Comparison of ENCODE assay signal across 10 mouse cellular contexts in genomic region chr10:80407924-80408323, GRCm38 (mm10). TPM values are rescaled to one million over a fixed set of nuclear protein-coding genes. Genes with fewer than 3 reads are reported as not detected.
DNase-seq lines count a peak whose midpoint lies in the region; ATAC-seq and TF ChIP-seq lines count a peak whose summit lies in the region.
"Had no signal": no experiment of that assay in that cellular context is flagged by ENCODE, and none has a peak within 500 bp of the region (broad histone marks: within the 10 kb centered on the region; RNA-seq: fewer than 3 reads in every experiment).

No protein-coding gene starts in this region.

- no peaks in the 10 kb centered on the region; the same call in 1 of the 2 replicates for H3K27me3 ChIP-seq in erythroblast, embryonic 14.5 days (ENCODE audit: control insufficient read depth)
- H3K27me3 ChIP-seq in kidney, embryonic 14.5 days (ENCODE audit: control insufficient read depth, insufficient read depth, low read length), result no peaks in the 10 kb centered on the region
- H3K27me3 ChIP-seq in limb, embryonic 14.5 days (ENCODE audit: control insufficient read depth, insufficient read depth, low read length), result no peaks in the 10 kb centered on the region

- no peak overlapping the region for H3K4me2 ChIP-seq in kidney, embryonic 14.5 days (replicated peaks; ENCODE audit: low read depth, low read length)
- H3K4me2 ChIP-seq in limb, embryonic 14.5 days (replicated peaks; ENCODE audit: low read depth, low read length, severe bottlenecking), result no peak overlapping the region

- 39% methylated on average over 4 of the region's 4 CpGs for WGBS in kidney, embryonic 14.5 days
- 37% methylated on average over 4 of the region's 4 CpGs for WGBS in limb, embryonic 14.5 days

- peaks cover 87% of the 10 kb centered on the region for H3K4me1 ChIP-seq in erythroblast, embryonic 14.5 days (ENCODE audit: control insufficient read depth)
- H3K4me1 ChIP-seq in kidney, embryonic 14.5 days (ENCODE audit: control insufficient read depth, insufficient read depth, low read length), result peaks cover 18% of the 10 kb centered on the region
- H3K4me1 ChIP-seq in limb, embryonic 14.5 days (ENCODE audit: control insufficient read depth, insufficient read depth, low read length), result peaks cover 13% of the 10 kb centered on the region

- H3K36me3 ChIP-seq in erythroblast, embryonic 14.5 days (ENCODE audit: control insufficient read depth), result peaks cover 80% of the 10 kb centered on the region
- H3K36me3 ChIP-seq in kidney, embryonic 14.5 days (ENCODE audit: control insufficient read depth, insufficient read depth, low read length), result peaks cover 47% of the 10 kb centered on the region
- H3K36me3 ChIP-seq in limb, embryonic 14.5 days (ENCODE audit: control insufficient read depth, insufficient read depth, low read length), result peaks cover 53% of the 10 kb centered on the region

- no peak for DNase-seq in kidney, postnatal 10 days
- peak; percentile 33 for DNase-seq in A20 (ENCODE audit: low read depth, low spot score)
- no peak for DNase-seq in limb, embryonic 14.5 days (ENCODE audit: low spot score)
- DNase-seq in right cerebral cortex, postnatal 36 days (ENCODE audit: low spot score in 2 of 2), result no peak
- DNase-seq in cerebellum, adult 9-10 months, result no peak
- DNase-seq: kidney, adult 9 months had no signal

- 0 out of 2 replicates have a peak overlapping the region, but pooled peaks have one; percentile 88 for H3K9ac ChIP-seq in kidney, embryonic 14.5 days (ENCODE audit: low read depth, low read length)
- no peak overlapping the region for H3K9ac ChIP-seq in limb, embryonic 14.5 days (ENCODE audit: low read depth, low read length, severe bottlenecking)

- no peak for TF ChIP-seq POLR2A in limb, embryonic 14.5 days (IDR thresholded peaks at IDR 0.05; ENCODE audit: borderline replicate concordance, extremely low read depth, insufficient read depth, insufficient read length)

- no peak for ATAC-seq in erythroblast, adult 5-6 weeks (replicated peaks; ENCODE audit: low FRiP score, poor library complexity, severe bottlenecking)
- ATAC-seq in kidney, embryonic 14.5 days (ENCODE audit: low FRiP score, low TSS enrichment), result no peak
- ATAC-seq in limb, embryonic 14.5 days (ENCODE audit: low FRiP score, low read depth), result no peak

- peak overlapping the region; percentile 70 for H3K4me3 ChIP-seq in erythroblast, embryonic 14.5 days (replicated peaks)
- H3K4me3 ChIP-seq in kidney, embryonic 14.5 days (ENCODE audit: low read length), result no peak overlapping the region
- 0 out of 2 replicates have a peak overlapping the region, but pooled peaks have one; percentile 85 for H3K4me3 ChIP-seq in limb, embryonic 14.5 days (replicated peaks; ENCODE audit: low read length)

- 0 out of 2 replicates have a peak overlapping the region, but pooled peaks have one; percentile 83 for H3K27ac ChIP-seq in kidney, embryonic 14.5 days (ENCODE audit: low read depth, low read length)
- H3K27ac ChIP-seq in limb, embryonic 14.5 days (replicated peaks; ENCODE audit: low read depth, low read length), result no peak overlapping the region

- H3K9me3 ChIP-seq in erythroblast, embryonic 14.5 days (ENCODE audit: control insufficient read depth, low read length), result peaks cover 6% of the 10 kb centered on the region
- H3K9me3 ChIP-seq in kidney, embryonic 14.5 days (ENCODE audit: control insufficient read depth, low read length), result no peaks in the 10 kb centered on the region
- no peaks in the 10 kb centered on the region for H3K9me3 ChIP-seq in limb, embryonic 14.5 days (ENCODE audit: control insufficient read depth, low read length)

RNA-seq across cellular contexts. Expression of gene Uqcr11, which starts 1.3 kb away (rescaled TPM):
- polyA plus RNA-seq in erythroblast, embryonic 14.5 days (2012), result 197 and 289 TPM in 2 replicates
- 38.2 and 42.4 TPM in 2 replicates for total RNA-seq in erythroblast, adult 5-6 weeks (2015; ENCODE audit: low replicate concordance)
- total RNA-seq in erythroblast, adult 5-6 weeks (2017; ENCODE audit: low replicate concordance), result 56.0 and 60.8 TPM in 2 replicates
- 806 and 1,046 TPM in 2 replicates for polyA plus RNA-seq in kidney, embryonic 14.5 days (2014; fragmentation: Nextera tagmentation; extraction: Ambion mirVana)
- 572 and 718 TPM in 2 replicates for polyA plus RNA-seq in limb, embryonic 14.5 days (2012; rRNA removed)
- polyA plus RNA-seq in limb, embryonic 14.5 days (2014; fragmentation: Nextera tagmentation; extraction: Ambion mirVana), result 617 and 707 TPM in 2 replicates

RNA-seq across cellular contexts. Expression of gene Mbd3, which starts 8.6 kb away (rescaled TPM):
- polyA plus RNA-seq in erythroblast, embryonic 14.5 days (2012), result 24.1 and 26.2 TPM in 2 replicates
- 11.9 and 38.4 TPM in 2 replicates for total RNA-seq in erythroblast, adult 5-6 weeks (2015; ENCODE audit: low replicate concordance)
- 10.5 and 21.3 TPM in 2 replicates for total RNA-seq in erythroblast, adult 5-6 weeks (2017; ENCODE audit: low replicate concordance)
- 248 and 270 TPM in 2 replicates for polyA plus RNA-seq in kidney, embryonic 14.5 days (2014; fragmentation: Nextera tagmentation; extraction: Ambion mirVana)
- 267 and 270 TPM in 2 replicates for polyA plus RNA-seq in limb, embryonic 14.5 days (2012; rRNA removed)
- 196 and 214 TPM in 2 replicates for polyA plus RNA-seq in limb, embryonic 14.5 days (2014; fragmentation: Nextera tagmentation; extraction: Ambion mirVana)

RNA-seq across cellular contexts. Expression of gene Mex3d, which starts 20.5 kb away (rescaled TPM):
- polyA plus RNA-seq in erythroblast, embryonic 14.5 days (2012), result 0.53 and 0.55 TPM in 2 replicates
- 1.5 TPM in 1 of 2 replicates, not detected in the other for total RNA-seq in erythroblast, adult 5-6 weeks (2015; ENCODE audit: low replicate concordance)
- 0.51 and 0.70 TPM in 2 replicates for total RNA-seq in erythroblast, adult 5-6 weeks (2017; ENCODE audit: low replicate concordance)
- polyA plus RNA-seq in kidney, embryonic 14.5 days (2014; fragmentation: Nextera tagmentation; extraction: Ambion mirVana), result 8.7 and 14.6 TPM in 2 replicates
- polyA plus RNA-seq in limb, embryonic 14.5 days (2012; rRNA removed), result 44.0 and 60.0 TPM in 2 replicates
- 8.2 and 9.0 TPM in 2 replicates for polyA plus RNA-seq in limb, embryonic 14.5 days (2014; fragmentation: Nextera tagmentation; extraction: Ambion mirVana)

RNA-seq across cellular contexts. Expression of gene Tcf3, which starts 25.5 kb away (rescaled TPM):
- polyA plus RNA-seq in erythroblast, embryonic 14.5 days (2012), result 61.1 and 64.8 TPM in 2 replicates
- 30.7 and 31.1 TPM in 2 replicates for total RNA-seq in erythroblast, adult 5-6 weeks (2015; ENCODE audit: low replicate concordance)
- 27.9 and 39.6 TPM in 2 replicates for total RNA-seq in erythroblast, adult 5-6 weeks (2017; ENCODE audit: low replicate concordance)
- polyA plus RNA-seq in kidney, embryonic 14.5 days (2014; fragmentation: Nextera tagmentation; extraction: Ambion mirVana), result 134 and 162 TPM in 2 replicates
- 191 and 260 TPM in 2 replicates for polyA plus RNA-seq in limb, embryonic 14.5 days (2012; rRNA removed)
- 129 and 147 TPM in 2 replicates for polyA plus RNA-seq in limb, embryonic 14.5 days (2014; fragmentation: Nextera tagmentation; extraction: Ambion mirVana)

RNA-seq across cellular contexts. Expression of gene Plk5, which starts 51.7 kb away (rescaled TPM):
- not detected in 2 replicates for polyA plus RNA-seq in erythroblast, embryonic 14.5 days (2012)
- not detected in 2 replicates for total RNA-seq in erythroblast, adult 5-6 weeks (2015; ENCODE audit: low replicate concordance)
- total RNA-seq in erythroblast, adult 5-6 weeks (2017; ENCODE audit: low replicate concordance), result not detected in 2 replicates
- 0.62 and 0.66 TPM in 2 replicates for polyA plus RNA-seq in kidney, embryonic 14.5 days (2014; fragmentation: Nextera tagmentation; extraction: Ambion mirVana)
- polyA plus RNA-seq in limb, embryonic 14.5 days (2012; rRNA removed), result 1.8 and 1.9 TPM in 2 replicates
- 0.48 and 0.88 TPM in 2 replicates for polyA plus RNA-seq in limb, embryonic 14.5 days (2014; fragmentation: Nextera tagmentation; extraction: Ambion mirVana)
- polyA plus RNA-seq: macrophage had no signal
